Mouse (Mus musculus) erythroid progenitor cell, adult 5-6 weeks (primary cell): Measurements from ENCODE around the gene Col4a3bp. TPM values are rescaled to one million over a fixed set of nuclear protein-coding genes. Genes with fewer than 3 reads are reported as not detected.
A peak's percentile ranks its signal among the peaks of the same experiment; 100 is the strongest.

ENCODE experiments used
- ATAC-seq: replicated peaks from 2 replicates; pipeline ENCODE4 v1.8.0; 2016; ENCODE audit warnings: moderate number of reproducible peaks, mild to moderate bottlenecking, moderate TSS enrichment, inconsistent platforms; ENCODE audit not compliant: poor library complexity, low FRiP score, severe bottlenecking
- total RNA-seq, 2 experiments: library from RNA; stranded (forward) in 1 of 2; stranded (reverse) in 1 of 2; fragments of 150-400 nt in 1 of 2; fragments of 186-747, 209-891 nt in 1 of 2; gene quantifications; 2 replicates each; pipeline versions ENCODE4 v1.2.3 to v1.2.4; 2015 to 2017; ENCODE audit warnings: low replicate concordance in 2 of 2

Col4a3bp gene
- total RNA-seq, 2 experiments from 2014 or later = 63.7 to 72.0 TPM

- no peak for ATAC-seq
These were observed 5.4 kb upstream of the Col4a3bp start for GRCm38 (mm10) chr13:96536821-96537572.

- ATAC-seq = no peak
These were observed 4.3 kb upstream of the Col4a3bp start for GRCm38 (mm10) chr13:96538103-96538502.

GRCm38 (mm10) chr13:96541381-96541780, 1.0 kb upstream of the Col4a3bp start:
- no peak for ATAC-seq

DNA sequence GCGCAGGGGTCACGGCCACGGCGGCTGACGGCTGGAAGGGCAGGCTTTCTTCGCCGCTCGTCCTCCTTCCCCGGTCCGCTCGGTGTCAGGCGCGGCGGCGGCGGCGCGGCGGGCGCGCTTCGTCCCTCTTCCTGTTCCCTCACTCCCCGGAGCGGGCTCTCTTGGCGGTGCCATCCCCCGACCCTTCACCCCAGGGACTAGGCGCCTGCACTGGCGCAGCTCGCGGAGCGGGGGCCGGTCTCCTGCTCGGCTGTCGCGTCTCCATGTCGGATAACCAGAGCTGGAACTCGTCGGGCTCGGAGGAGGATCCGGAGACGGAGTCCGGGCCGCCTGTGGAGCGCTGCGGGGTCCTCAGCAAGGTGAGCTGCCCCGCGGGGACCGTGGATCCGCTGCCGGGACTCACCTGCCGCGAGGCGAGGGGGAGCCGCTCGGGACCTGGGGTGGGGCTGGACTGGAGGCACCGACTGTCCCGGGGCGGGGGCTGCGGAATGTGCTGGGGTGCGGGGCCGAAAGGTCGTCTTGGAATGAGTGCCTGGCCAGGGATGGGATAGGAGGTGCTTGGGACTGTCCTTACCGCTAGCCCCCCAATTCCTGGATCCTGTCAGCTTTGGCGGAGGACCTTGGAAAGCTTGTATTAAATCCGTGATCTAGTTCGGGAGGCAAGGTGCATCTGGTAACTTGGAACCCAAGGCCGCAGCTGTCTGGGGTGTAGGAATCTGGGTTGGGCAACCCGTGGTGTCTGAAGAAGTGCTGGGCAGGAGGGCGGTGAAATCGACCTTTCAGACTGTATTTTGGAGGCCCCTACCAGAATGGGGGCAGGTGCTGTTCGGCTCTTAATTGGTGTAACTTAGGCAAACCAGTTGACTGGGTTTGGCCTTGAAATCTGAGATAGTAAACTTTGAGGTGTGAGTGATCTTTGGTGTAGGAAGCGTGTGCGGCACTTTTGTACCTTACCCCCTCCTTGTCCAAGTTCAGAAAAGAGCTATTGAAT, 778 bp downstream of the Col4a3bp start:
- peak; percentile 23; the same call in 1 of the 2 replicates for ATAC-seq

DNA sequence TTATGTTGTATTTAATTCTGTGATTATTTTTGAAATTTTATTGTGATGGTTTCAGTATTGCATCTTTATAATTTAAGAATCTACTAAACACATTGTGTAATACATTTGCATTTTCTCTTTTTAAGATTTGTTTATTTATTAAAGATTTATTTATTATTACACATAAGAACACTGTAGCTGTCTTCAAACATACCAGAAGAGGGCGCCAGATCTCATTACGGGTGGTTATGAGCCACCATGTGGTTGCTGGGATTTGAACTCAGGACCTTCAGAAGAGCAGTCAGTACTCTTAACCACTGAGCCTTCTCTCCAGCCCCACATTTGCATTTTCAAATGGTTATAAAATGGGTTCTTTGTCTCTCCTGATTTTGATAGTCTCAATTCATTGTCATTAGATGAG, 2.1 kb downstream of the Col4a3bp start:
- no peak for ATAC-seq

GRCm38 (mm10) chr13:96547250-96547649, 4.8 kb downstream of the Col4a3bp start:
- no peak for ATAC-seq

DNA sequence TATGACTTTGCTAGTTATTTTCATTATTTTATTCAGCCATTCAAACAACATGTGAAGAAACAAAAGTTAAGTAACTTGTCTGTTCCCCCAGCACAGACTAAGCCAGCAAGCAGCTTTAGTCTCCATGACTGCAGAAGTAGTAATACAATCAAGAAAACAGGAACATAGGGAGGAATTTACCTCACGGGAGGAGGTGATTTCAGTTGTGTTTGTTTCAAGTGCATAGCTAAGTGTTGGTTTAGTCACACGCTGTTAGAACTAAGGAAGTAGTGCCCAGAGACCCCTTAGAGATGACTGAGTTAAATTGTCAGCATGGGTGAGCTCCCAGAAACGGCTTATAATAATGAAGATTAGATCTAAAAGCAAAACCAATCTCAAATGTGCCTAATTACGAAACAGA, 5.5 kb downstream of the Col4a3bp start:
- no peak for ATAC-seq

DNA sequence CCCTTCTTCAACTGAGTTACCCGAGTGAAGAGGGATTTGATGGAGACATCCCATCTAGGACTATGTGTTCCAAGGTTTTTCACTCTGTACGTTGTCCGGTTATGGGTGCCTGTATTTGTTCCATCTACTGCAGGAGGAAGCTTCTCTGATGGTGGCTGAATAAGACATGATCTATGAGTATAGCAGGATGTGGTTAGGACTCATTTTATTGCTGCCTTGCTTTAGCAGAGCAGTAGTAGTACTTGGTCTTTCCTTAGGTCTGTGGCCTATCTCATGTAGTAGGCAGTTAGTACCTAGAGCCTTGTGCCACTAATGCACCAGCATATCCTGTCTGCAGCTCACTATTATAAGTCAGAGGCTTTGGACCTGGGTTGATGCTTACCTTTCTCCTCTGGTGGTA, 12.7 kb downstream of the Col4a3bp start:
- no peak for ATAC-seq

GRCm38 (mm10) chr13:96567977-96568376, 25.6 kb downstream of the Col4a3bp start:
- no peak for ATAC-seq

GRCm38 (mm10) chr13:96570313-96571015, 28.0 kb downstream of the Col4a3bp start:
- no peak for ATAC-seq

DNA sequence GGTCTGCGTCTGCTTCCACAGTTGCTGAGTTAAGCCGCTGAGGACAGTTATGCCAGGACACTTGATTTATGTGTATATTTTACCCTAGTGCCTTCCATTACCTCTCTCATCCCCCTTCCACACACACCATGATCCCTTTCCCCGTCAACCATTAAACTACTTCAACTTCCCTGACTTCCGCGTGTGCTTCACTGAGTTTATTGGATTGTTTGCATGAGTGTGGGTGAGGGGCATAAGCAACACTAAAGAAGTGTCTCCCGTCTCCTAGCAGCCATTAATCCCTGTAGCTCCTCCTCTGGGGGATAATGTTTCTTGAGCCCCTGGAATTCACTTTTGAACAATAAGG, 28.6 kb downstream of the Col4a3bp start:
- ATAC-seq = no peak

- no peak for ATAC-seq
These were observed 31.8 kb downstream of the Col4a3bp start for GRCm38 (mm10) chr13:96574170-96574569.

DNA sequence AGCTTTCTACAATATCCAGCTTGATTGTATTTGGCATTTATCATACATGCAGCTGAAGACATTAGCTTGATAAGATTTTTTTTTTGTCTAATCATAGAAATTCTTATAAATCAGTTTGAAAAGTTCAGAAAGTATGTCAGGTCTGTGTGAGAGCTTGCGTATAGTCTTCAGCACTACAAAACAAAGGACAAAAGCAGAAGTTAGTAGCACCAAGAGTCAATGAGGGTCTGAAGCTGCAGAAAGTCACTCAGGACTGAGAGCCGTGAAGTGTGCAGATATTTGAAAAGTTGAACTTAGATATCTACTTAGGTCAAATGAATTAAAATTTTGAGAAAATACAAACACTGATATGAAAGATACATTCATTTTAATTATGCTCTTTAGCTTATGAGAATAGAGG, 36.7 kb downstream of the Col4a3bp start:
- no peak for ATAC-seq

- ATAC-seq = no peak
These were observed 37.6 kb downstream of the Col4a3bp start for GRCm38 (mm10) chr13:96579979-96580378.

DNA sequence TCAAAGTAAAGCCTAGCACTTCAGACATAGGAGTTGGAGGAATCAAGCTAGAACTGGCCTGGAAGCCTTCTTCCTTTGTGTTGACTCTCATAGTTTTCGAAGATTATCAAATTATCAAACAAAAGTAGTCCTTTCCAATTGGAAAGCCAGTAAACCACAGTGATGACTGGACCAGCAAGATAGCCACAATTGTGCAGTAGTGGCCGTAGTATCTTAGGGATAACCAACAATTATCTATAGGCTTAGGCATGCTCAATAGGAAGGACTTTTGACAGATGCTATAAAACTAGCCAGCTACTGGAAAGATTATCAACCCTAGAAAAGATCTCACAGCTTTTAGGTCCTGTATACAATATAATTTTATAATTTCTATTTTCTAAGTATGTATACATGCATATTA, 41.8 kb downstream of the Col4a3bp start:
- ATAC-seq = no peak

DNA sequence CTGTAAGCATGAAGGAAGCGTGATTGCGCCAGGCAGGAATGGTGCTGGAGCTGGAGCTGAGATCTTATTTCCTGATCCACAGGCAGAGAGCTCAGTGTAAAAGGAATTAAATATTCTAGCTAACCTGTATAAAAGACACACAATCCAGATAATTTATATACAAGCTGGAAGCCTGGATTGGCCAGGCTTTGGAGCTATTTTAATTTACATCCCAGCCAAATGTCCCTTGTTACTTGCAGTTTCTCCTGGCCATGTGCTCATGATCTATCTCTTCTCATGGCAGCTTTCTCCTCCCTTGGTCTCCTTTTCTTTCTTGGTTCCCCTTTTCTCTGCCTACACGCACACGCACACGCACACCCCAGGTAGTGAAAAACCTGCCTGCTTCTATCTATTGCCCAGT, 44.1 kb downstream of the Col4a3bp start:
- ATAC-seq = no peak

- no peak for ATAC-seq
These were observed 46.2 kb downstream of the Col4a3bp start for GRCm38 (mm10) chr13:96588642-96589041.

DNA sequence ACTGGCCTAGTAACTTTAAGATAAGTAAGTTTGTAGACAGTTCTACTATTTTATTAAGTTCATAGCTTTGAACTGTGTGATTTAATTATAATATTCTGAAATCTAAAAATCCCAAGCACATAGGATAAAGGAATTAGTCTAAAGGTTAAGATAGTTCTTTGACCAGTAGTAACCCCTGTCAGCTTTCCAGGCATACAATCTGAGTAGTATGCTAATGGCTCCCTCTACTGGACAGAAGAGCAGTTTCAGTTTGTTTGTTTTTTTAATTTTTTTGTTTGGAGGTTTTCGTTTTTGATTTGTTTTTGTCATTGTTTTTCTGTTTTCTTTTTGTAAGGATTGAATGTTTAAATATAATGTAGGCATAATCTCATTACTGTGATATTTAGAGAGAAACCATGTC, 51.2 kb downstream of the Col4a3bp start:
- no peak for ATAC-seq

- no peak for ATAC-seq
These were observed 51.7 kb downstream of the Col4a3bp start for GRCm38 (mm10) chr13:96594070-96594469.

DNA sequence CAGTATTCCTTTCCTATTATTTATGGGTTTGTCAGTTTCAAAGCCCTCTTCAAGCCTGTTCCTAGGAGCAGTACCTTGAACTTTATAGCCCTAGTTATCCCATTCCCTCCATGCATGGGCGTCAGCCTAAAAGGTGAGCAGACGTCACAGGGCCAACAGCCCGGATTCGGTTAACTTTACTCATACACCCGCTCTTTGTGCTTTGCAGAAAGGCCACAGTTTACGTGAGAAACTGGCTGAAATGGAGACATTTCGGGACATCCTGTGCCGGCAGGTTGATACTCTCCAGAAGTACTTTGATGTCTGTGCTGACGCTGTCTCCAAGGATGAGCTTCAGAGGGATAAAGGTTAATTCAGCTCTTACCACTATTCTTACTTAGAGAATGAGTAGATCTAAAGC, 56.8 kb downstream of the Col4a3bp start:
- ATAC-seq = no peak
